Mouse (Mus musculus) cerebral cortex, adult 2 months (tissue): Measurements from ENCODE around the gene Atg5.

Experiments
- WGBS: fragments of 180-500 bp; shearing (Covaris S2); methylation state at CpG from one replicate; pipeline ENCODE4 v1.1.7; 2018; 5-methylcytosine and 5-hydroxymethylcytosine counted together

Atg5 gene

DNA sequence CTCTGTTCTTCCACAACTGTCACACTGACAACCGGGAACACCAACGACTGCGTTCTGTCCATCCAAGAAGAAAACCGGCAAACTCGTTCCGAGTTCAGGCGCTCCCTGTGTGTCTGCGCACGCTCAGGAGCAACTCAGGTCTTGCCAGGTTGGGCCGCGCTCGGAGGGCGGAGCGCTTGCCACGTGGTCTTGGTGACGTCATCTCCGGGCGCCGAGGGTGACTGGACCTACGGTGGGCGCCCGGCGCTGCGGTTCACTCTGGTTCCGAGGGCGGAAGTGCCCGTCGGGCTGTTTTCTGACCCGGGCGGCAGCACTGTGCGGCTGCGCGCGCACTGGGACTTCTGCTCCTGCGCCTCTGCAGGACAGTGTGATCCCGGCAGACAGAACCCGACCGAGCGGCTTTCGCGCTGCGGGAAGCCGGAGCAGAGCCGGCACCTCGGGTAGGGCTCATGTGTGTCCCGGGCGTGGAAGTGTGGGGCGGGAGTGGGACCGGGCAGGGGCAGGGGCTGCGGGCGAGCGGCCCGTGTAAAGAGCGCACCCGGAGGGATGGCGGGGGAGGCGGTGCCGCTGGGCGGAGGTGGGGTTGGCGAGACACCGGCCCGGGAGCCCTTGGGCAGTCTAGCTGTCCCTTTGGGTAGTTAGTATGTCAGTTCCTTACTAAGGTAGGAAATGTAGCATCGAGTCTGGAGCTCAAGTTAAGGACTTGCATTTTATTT is at the start of gene Atg5:
TSS of gene Atg5 (plus strand) at position 214 of the 716 bp plus-strand sequence.
- under 1% methylated on average over 63 of the region's 63 CpGs for WGBS

DNA sequence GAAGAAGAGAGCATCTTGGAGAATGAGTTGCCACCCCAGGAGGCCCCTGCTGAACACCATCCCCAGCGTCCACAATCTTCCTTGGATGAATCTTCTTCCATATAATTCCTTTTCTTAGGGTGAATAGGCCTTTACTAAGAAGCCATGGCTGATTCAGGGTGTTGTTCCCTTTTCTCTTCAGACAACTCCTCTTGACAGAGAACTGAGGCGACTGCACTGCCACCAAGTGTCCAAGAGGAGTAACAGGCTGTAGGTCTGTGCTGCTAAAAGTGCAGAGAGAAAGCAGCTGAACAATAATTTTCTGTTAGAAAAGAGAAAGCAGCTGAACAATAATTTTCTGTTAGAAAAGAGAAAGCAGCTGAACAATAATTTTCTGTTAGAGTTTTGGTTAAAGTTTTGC is 49.1 kb upstream of the Atg5 start:
- WGBS = 23% methylated on average over 2 of the region's 2 CpGs

DNA sequence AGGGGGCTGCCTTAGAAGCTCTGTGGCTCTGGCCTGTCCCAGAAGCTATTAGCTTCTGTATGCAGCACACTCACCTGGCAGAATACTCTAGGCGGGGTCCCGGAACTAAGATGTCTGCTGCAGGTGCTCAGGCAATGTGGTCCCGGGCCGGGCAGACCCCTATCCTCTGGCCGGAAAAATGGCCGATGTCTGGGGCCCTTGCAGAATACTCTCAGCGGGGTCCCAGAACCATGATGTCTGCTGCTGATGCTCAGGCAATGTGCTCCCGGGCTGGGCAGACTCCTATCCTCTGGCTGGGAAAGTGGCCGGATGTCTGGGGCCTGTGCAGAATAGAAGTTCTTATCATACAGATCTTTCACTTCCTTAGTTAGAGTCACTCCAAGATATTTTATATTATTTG is 43.8 kb upstream of the Atg5 start:
- WGBS = 94% methylated on average over 9 of the region's 9 CpGs

DNA sequence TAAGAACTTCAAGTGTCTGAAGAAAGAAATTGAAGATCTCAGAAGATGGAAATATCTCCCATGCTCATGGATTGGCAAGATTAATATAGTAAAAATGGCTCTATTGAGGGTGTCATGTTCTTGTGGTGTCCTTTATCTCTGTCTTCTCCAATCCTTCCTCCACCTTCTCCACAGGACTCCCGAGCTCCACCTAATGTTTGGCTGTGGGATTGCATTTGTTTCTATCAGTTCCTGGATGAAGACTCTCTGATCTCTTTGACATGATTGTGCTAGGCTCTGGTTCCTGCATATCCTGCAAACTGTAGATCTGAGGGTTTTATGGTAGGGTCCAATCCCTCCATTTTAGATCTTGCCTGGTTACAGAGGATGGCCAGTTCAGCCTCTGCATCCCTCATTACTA is 34.8 kb upstream of the Atg5 start:
- WGBS = 2% methylated on average over 1 of the region's 1 CpGs

DNA sequence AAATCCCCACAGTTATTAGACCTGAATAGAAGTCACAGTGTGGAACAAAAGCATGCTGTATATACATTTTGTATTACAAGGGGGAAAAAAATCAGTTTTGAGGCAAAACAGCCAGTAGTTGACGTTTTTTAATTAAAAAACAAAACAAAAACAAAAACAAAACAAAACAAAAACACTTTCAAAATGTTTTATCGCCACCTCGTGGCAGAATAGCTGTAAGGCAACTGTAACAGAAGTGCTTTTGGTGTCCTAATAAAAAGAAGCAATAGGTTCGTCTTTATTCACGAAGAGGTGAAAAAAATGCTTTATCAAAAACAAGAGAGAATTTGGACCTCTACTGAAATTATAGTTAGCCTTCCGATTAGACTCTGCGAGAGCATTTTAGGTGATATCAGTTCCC is 32.9 kb upstream of the Atg5 start:
- 32% methylated on average over 7 of the region's 7 CpGs for WGBS

DNA sequence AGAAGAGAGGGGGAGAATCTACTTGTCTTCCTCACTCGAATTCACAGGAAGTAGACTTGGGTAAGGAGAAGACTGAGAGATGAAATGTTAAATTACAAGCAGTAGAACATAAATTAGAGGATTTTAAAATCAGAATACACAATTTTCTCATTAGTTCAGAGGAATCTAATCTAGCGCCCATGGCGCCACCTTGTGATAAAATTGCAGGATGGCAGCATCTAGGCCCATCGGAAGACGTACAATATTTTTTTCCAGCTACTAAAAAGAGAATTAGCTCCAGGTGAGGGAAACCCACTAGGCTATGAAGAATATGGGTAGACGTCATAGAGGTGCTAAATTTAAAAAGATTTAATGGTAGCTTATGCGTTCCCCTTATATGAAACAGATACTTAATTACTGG is 11.5 kb upstream of the Atg5 start:
- whole genome bisulfite sequencing = 38% methylated on average over 7 of the region's 7 CpGs

DNA sequence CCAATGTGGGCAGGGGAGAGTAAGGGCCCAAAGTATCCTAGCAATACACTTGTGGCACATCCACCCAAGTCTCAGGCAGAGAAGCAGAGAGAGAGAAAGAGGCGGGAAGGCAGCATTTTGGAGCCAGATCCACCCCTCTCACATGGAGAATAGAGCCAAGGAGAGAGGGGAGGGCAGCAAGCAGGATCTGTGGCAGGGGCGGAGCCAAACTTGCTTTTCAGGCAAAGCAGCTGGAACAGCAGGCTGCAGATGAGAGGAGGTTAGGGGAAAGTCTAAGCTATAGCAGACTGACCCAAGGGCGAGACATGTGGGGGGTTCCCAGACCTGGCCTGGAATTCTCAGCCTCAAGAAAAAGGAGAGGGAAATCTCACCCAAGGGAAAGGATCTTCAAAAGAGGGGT is 2.3 kb upstream of the Atg5 start:
- 77% methylated on average over 3 of the region's 3 CpGs for WGBS

DNA sequence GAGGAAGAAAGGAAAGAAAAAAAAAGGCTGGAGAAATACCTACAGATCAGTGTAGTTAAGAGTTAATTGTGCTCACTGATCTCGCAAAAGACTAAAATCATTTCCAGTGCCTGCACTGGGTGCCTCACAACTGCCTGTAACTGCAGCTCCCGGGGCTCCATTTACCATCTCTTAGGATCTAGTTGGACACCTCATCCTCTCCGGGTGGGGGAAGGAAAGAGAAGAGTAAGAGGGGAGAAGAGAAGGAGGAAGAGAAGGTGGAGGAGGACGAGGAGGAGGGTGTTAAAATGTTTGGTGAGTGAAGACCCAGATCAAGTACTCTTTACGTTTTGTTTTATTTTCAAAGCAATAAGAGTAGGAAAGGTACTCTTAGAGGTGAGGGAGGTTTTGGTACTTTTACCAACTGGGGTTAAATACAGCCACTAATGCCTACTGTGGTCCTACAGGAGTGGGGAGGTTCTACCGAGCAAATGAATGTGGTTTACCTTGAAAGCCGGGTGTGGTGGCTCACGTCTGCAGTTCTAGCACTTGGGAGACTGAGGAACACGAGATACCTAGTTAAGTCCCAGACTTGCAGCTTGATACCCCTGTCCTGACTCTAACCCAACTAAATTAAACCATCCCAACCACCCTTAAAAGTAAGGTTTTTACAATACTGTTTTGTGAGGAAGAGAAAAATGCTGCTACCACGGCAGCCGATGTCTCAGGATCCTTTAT is 574 bp upstream of the Atg5 start:
- WGBS = 1% methylated on average over 11 of the region's 11 CpGs

DNA sequence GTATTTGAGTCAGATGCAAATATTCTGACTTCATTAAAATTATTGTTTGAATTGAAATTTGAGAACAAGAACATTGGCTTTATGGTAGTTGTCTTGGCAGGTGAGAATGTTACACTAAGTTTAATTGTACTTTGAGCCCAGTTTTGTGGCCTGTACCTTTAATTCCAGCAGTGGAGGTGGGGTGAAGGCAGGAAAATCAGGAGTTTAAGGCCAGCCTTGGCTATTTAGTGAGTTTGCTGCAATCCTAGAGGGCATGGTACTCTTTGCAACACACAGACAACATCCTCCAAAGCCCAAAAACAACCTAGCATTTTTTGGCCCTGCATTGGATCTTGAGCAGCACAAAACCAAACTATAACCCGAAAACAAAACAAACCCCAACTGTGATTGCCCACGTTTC is 1.1 kb downstream of the Atg5 start:
- 48% methylated on average over 2 of the region's 2 CpGs for WGBS

DNA sequence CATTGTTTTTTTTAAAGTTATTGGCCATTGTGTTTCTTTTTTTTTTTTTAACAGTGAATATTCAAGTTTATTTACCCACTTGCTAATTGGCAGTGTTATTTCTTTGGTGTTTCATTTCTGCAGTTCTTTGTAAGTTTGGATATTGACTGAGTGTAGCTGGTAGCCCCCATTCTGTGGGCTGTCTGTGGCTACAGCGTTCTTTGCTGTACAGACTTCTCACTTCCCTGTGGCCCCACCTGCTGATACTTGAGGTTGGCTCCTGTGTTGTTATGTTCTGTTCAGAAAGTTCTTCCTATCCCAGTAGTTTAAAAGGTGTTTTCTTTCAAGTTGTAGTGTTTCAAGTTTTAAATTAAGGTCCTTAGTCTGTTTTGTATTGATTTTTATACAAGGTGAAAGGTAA is 14.2 kb downstream of the Atg5 start:
- 37% methylated on average over 1 of the region's 1 CpGs for WGBS

DNA sequence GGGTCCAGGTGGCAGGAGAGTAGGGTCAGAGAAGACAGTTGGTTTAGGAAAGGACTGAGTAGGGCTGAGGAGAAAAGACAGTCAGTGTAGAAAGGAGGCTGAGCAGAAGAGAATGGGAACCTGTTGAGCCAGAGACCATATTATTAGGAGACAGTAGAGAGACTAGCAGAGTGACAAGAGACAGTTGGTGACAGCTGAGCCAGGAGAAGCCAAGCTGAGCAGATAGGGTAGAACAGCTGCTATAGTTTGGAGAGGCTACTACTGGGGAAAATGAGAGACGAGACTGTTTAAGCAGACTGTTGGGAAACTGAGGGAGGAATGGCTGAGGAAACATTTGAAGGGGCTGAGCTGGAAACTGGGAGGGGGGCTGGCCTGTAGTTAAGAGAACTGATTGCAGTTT is 16.9 kb downstream of the Atg5 start:
- 62% methylated on average over 1 of the region's 1 CpGs for WGBS

DNA sequence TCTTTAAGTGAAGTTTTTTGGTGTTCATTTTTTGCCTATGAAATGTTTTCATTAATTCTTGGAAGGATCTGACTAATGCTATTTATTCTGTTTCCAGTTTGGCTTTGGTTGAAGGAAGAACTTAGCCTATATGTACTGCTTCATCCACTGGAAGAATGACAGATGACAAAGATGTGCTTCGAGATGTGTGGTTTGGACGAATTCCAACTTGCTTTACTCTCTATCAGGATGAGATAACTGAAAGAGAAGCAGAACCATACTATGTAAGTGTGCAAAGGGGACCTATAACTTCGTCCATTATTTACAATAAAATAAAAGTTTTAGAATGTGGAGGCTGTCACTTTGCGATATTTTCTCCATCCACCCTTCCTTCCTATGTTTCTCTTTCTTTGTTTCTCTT is 17.8 kb downstream of the Atg5 start:
- 79% methylated on average over 4 of the region's 4 CpGs for WGBS

DNA sequence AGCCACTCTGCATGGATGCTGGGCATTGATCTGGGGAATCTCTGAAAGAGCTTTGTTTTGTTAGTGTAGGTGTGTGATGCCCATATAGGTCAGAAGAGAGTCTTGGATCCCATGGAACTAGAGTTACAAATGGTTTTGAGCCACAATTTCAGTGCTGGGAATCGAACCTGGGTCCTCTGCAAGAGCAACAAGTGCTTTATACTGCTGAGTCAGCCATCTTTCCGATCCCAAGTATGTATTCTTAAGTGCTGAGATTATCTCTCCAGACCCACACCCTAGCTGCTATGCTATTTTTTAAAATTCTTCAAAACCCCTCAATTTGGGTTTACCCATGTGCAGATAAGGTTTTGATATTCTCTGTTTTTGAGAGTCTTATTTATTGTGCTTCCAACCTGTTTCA is 22.7 kb downstream of the Atg5 start:
- 94% methylated on average over 2 of the region's 2 CpGs for WGBS

DNA sequence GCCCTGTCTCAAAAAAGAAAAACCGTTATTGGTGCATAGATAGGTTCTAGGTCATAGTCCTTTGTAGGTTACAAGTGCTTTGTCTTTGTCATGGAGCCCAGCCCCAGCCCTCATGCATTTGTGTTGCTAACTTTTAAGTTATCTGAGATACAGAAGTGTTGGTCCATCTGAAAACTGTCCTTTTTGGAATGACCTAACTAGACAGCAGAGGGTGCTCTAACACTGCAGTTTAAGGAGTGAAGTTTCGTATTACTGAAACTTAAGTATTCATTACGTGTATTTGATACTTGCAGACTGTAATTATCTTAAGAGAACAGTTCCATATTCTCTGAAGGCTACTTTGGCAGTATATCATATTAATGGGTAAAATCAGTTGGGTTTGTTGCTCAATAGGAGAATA is 24.0 kb downstream of the Atg5 start:
- WGBS = 37% methylated on average over 3 of the region's 3 CpGs

DNA sequence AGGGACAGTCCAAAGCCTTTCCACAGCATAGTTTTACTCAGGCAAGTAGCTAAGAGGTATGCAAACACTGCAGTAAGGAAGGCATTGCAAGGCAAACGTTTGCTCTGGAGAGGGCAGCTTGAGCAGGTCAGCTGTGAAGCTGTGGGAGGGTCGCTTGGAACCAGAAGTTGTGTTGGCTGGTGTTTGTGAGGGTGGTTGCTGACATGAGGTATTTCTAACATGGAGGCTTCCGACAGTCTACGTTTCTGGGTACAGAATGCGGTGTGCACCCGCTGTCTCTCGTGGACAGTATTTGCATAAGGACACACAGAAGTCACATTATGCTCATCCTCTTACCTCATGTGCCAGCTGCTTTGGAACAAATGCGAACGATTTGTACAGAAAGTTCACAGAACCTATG is 31.0 kb downstream of the Atg5 start:
- 51% methylated on average over 9 of the region's 9 CpGs for WGBS

DNA sequence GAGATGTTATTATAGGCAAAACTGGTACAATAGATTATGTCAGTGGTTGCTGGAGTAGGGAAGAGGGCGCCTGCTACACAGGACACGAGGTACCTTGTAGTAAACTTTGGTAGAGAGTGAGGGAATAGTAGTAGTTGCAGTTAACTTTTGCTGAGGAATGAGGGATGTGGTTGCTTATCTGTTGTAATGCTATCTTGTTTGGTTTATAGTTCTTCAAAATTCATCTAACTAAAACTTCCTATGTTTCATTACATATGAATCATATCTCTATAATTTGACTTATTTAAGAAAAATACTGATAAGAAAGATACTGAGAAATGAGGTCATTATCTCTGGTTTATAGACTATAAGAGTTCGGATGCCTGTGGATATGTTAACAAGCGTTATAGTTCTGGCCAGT is 31.9 kb downstream of the Atg5 start:
- WGBS = 93% methylated on average over 4 of the region's 4 CpGs

DNA sequence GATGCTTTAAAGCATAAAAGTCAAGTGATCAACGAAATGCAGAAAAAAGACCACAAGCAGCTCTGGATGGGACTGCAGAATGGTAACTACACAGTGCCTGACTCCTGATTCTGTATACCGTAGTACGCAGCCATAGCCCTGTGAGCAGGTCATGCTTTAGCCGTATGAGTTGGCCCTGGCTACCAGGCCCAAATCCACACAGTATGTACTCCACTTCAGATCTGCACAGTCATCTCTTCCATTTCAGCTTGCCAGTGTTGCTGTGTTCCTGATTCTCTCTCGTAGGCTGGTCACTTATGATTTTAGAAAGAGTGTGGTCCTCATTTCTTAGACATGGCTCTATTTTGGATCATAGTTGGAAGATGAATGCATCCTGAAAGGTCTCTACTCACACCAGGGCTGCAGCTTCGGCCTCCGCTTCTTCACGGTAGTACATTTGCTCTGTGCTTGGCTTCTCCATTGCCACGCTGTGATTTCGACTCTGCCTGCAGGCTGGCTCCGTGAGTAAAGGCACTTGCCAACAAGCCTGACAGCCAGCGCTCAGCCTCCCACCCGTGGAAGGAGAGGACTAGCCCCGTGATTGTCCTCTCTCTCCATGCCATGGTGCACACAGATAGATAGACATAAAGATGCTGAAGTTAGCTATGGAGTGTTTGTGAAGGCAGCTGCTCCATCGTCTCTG is 35.6 kb downstream of the Atg5 start:
- 65% methylated on average over 15 of the region's 15 CpGs for WGBS

DNA sequence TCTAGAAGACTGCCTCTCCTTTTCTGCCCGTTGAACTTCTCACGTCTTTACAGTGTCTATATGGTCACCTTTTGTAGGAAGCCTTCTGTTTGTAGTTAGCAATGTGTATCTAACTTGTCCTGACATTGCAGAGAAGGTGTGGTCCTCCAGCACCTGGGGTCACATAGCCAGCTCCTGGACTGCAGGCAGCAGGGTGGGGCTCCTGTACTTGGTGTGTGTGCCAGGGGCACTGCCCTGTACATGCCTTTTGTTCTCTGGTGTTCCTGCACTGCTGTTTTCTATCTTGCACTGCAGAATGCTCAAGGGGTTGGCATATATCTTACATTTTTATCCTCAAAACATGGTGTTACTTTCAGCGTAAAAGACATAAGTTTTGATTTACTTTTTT is 36.2 kb downstream of the Atg5 start:
- whole genome bisulfite sequencing = 73% methylated on average over 3 of the region's 3 CpGs

DNA sequence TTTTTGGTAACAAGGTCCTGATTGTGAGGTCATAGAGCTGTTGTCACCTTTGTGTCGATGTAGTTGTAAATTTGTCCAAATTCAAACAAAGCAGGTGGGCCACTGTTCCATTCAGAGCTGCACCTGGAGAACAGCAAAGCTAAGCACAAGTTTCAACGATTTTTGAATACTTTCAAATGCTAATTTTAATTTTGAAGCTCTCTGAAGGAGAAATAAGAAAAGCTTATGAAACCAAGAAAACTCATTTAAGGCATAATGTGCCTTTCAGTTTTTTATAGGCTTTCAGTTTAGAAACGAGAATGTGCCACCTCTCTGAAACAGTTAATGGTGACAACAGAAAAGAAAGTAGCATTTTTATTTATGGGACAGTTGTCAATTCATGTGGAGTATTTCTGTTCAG is 36.7 kb downstream of the Atg5 start:
- WGBS = 46% methylated on average over 3 of the region's 3 CpGs

DNA sequence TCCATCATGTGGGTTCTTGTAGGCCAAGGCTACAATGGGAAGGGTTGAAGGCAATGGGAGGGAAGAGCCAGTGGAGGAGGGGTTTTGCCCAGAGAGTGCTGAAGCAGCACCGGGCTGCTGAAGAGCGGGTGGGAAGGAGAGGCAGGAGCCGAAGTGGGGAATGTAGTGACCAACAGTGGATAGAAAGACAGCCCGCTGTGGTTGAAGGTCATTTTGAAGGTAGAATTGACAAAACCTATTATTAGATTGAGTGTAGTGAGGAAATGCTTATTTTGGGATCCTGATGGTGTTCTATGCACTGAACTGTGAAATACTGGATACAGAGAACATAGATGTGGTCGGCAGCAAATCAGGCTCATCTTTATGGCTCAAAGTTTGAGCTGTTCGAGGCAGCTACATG is 38.1 kb downstream of the Atg5 start:
- WGBS = 95% methylated on average over 6 of the region's 6 CpGs

DNA sequence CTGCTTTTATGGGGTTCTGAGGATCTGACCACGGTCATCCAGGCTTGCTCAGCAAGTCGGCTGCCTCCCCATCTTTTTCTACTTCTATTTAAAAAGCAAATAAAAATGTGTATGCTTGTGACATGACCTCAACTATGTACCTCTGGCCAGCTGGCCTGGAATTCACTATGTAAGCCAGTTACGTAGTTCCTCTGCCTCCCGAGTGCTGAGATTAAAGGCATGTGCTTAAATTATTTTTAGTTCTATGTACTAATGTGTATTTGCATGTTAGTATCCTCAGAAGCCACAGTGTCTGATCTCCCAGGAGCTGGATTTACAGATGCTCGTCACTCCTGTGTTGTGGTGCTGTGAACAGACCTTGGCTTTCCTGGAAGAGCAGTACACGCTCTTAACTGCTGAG is 41.1 kb downstream of the Atg5 start:
- WGBS = 88% methylated on average over 6 of the region's 6 CpGs

DNA sequence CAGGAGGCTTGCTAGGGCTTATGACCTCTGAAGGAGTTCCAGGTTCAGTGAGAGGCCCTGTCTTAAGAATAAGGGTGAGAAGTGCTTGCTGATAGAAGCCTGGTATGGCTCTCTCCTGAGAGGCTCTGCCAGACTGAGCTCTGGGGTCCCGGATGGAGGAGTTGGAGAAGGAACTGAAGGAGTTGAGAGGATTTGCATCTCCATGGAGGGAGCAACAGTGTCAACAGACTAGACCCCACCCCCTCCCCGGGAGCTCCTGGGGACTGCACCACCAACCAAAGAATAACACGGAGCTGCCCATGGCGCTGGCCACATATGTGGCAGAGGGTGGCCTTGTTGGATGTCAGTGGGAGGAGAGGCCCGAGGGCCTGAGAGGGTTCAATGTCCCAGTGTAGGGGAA is 47.1 kb downstream of the Atg5 start:
- 69% methylated on average over 5 of the region's 5 CpGs for WGBS
